Mouse (Mus musculus): ENCODE results near the gene Vmn2r20.
"Not testable (repeated sequence)": the region's sequence is repeated elsewhere in the genome, so short reads cannot be mapped to it uniquely, and the experiment has no call there.

Gene Vmn2r20

GRCm38 (mm10) chr6:123418016-123418415, at the start of gene Vmn2r20:
Gene Vmn2r20, minus strand, starts transcription at chr6:123418116.
- not testable (repeated sequence) for DNase-seq (ENCODE audit: low read depth, low spot score)

- DNase-seq (ENCODE audit: low read depth, low spot score) = not testable (repeated sequence)
These were observed 6.5 kb upstream of the Vmn2r20 start for GRCm38 (mm10) chr6:123424413-123424812.

GRCm38 (mm10) chr6:123406918-123407665, 10.8 kb downstream of the Vmn2r20 start:
- not testable (repeated sequence) for DNase-seq (ENCODE audit: low read depth, low spot score)

- not testable (repeated sequence) for DNase-seq (ENCODE audit: low read depth, low spot score)
These were observed 29.1 kb downstream of the Vmn2r20 start for GRCm38 (mm10) chr6:123388824-123389223.

- no peak for DNase-seq (ENCODE audit: low read depth, low spot score)
These were observed 71.8 kb downstream of the Vmn2r20 start for GRCm38 (mm10) chr6:123346141-123346540.

GRCm38 (mm10) chr6:123340093-123340492, 77.8 kb downstream of the Vmn2r20 start:
- peak; percentile 1 for DNase-seq (ENCODE audit: low read depth, low spot score)

GRCm38 (mm10) chr6:123332503-123332902, 85.4 kb downstream of the Vmn2r20 start:
- DNase-seq (ENCODE audit: low read depth, low spot score) = no peak
